Mouse (Mus musculus) C2C12 (cell line): ENCODE measurements around the gene 9830107B12Rik.

ENCODE experiments used
- CTCF ChIP-seq: IDR thresholded peaks from one replicate; pipeline ENCODE4 v1.5.1; 2011; ENCODE audit not compliant: control insufficient read depth, insufficient read depth, insufficient read length
- MYOD1 ChIP-seq: IDR thresholded peaks from one replicate; pipeline ENCODE4 v1.6.1; 2011; ENCODE audit warnings: low read depth; ENCODE audit not compliant: control insufficient read depth, insufficient read length
- MYOG ChIP-seq: IDR thresholded peaks from one replicate; pipeline ENCODE4 v1.6.1; 2011; ENCODE audit not compliant: control insufficient read depth, insufficient read length; ENCODE audit errors: extremely low read depth
- USF1 ChIP-seq: IDR thresholded peaks from one replicate; pipeline ENCODE4 v1.6.1; 2011; ENCODE audit warnings: low read depth, mild to moderate bottlenecking, control low read depth, moderate library complexity

DNA sequence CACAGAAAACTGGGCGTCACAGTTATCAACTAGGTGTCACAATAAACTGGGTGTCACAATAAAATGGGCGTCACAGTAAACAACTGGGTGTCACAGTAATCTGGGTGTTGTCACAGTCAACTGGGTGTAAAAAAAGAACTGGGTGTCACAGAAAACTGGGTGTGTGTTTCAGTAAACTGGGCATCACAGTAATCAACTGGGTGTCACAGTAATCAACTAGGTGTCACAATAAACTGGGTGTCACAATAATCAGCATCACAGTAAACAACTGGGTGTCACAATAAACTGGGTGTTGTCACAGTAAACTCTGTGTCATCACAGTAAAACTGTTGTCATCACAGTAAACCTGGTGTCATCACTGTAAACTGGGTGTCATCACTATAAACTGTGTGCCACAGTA lies 46.3 kb upstream of the 9830107B12Rik start:
- TF ChIP-seq CTCF (no peak), MYOD1 (no peak), USF1 (no peak), MYOG (no peak)
